Mouse (Mus musculus): Measurements from ENCODE around the gene Gm20075. TPM values are rescaled to one million over a fixed set of nuclear protein-coding genes. Genes with fewer than 3 reads are reported as not detected.
"Not testable (repeated sequence)": the region's sequence is repeated elsewhere in the genome, so short reads cannot be mapped to it uniquely, and the experiment has no call there.

Gene Gm20075
- polyA plus RNA-seq, 1 experiment from 2014 or later: 38.2 TPM

- H3K4me3 ChIP-seq (ENCODE audit: low read depth, low read length); DNase-seq (ENCODE audit: low spot score); H3K27me3 ChIP-seq (ENCODE audit: control insufficient read depth, insufficient read depth, low read length); H3K36me3 ChIP-seq (ENCODE audit: control insufficient read depth, insufficient read depth, low read length); H3K27ac ChIP-seq (ENCODE audit: low read depth, low read length); H3K9me3 ChIP-seq (ENCODE audit: control insufficient read depth, low read length); H3K9ac ChIP-seq (ENCODE audit: low read length); ATAC-seq (ENCODE audit: insufficient read depth, low FRiP score, low TSS enrichment); H3K4me1 ChIP-seq (ENCODE audit: control insufficient read depth, insufficient read depth, low read length); H3K4me2 ChIP-seq (ENCODE audit: low read depth): not testable (repeated sequence)
- 90% methylated on average over 1 of the region's 1 CpGs for WGBS
Measured at GRCm38 (mm10) chr13:96081754-96082153, 578 bp upstream of the Gm20075 start, which contains the start of gene Gm17190. Gene Gm17190, plus strand, starts transcription at chr13:96082054.

- H3K9ac ChIP-seq (ENCODE audit: low read length): no peak overlapping the region
- no peak overlapping the region for H3K4me3 ChIP-seq (ENCODE audit: low read depth, low read length)
- H3K4me2 ChIP-seq (ENCODE audit: low read depth): no peak overlapping the region
- no peak overlapping the region for H3K27ac ChIP-seq (ENCODE audit: low read depth, low read length)
- no peak for ATAC-seq (ENCODE audit: insufficient read depth, low FRiP score, low TSS enrichment)
- H3K4me1 ChIP-seq (ENCODE audit: control insufficient read depth, insufficient read depth, low read length): 0 out of 2 replicates have a peak, but pooled peaks cover 2% of the 10 kb centered on the region
- DNase-seq (ENCODE audit: low spot score): no peak
- no peaks in the 10 kb centered on the region for H3K27me3 ChIP-seq (ENCODE audit: control insufficient read depth, insufficient read depth, low read length)
- 73% methylated on average over 8 of the region's 8 CpGs for WGBS
- no peaks in the 10 kb centered on the region for H3K36me3 ChIP-seq (ENCODE audit: control insufficient read depth, insufficient read depth, low read length)
- no peaks in the 10 kb centered on the region for H3K9me3 ChIP-seq (ENCODE audit: control insufficient read depth, low read length)
Measured at GRCm38 (mm10) chr13:96073555-96073954, 7.6 kb downstream of the Gm20075 start.

GRCm38 (mm10) chr13:96052755-96053154 lies 28.4 kb downstream of the Gm20075 start:
- no peak overlapping the region for H3K4me2 ChIP-seq (ENCODE audit: low read depth)
- 93% methylated on average over 3 of the region's 3 CpGs for WGBS
- no peak overlapping the region for H3K4me3 ChIP-seq (ENCODE audit: low read depth, low read length)

GRCm38 (mm10) chr13:96045396-96045795 lies 35.8 kb downstream of the Gm20075 start:
- Histone ChIP-seq H3K4me1 (ENCODE audit: control insufficient read depth, insufficient read depth, low read length) (no peaks in the 10 kb centered on the region), H3K4me3 (ENCODE audit: low read depth, low read length) (no peak overlapping the region), H3K9me3 (ENCODE audit: control insufficient read depth, low read length) (no peaks in the 10 kb centered on the region), H3K27ac (ENCODE audit: low read depth, low read length) (no peak overlapping the region), H3K9ac (ENCODE audit: low read length) (no peak overlapping the region), H3K4me2 (ENCODE audit: low read depth) (no peak overlapping the region), H3K27me3 (ENCODE audit: control insufficient read depth, insufficient read depth, low read length) (no peaks in the 10 kb centered on the region), H3K36me3 (ENCODE audit: control insufficient read depth, insufficient read depth, low read length) (no peaks in the 10 kb centered on the region)
- no peak for ATAC-seq (ENCODE audit: insufficient read depth, low FRiP score, low TSS enrichment)
- WGBS: 67% methylated on average over 5 of the region's 5 CpGs
- no peak for DNase-seq (ENCODE audit: low spot score)

More at GRCm38 (mm10) chr13:96052755-96053154, 28.4 kb downstream of the Gm20075 start:
- no peak for ATAC-seq (ENCODE audit: insufficient read depth, low FRiP score, low TSS enrichment)
- Histone ChIP-seq H3K36me3 (ENCODE audit: control insufficient read depth, insufficient read depth, low read length) (no peaks in the 10 kb centered on the region), H3K9me3 (ENCODE audit: control insufficient read depth, low read length) (no peaks in the 10 kb centered on the region), H3K27ac (ENCODE audit: low read depth, low read length) (no peak overlapping the region), H3K9ac (ENCODE audit: low read length) (no peak overlapping the region), H3K4me1 (ENCODE audit: control insufficient read depth, insufficient read depth, low read length) (no peaks in the 10 kb centered on the region), H3K27me3 (ENCODE audit: control insufficient read depth, insufficient read depth, low read length) (no peaks in the 10 kb centered on the region)
- no peak for DNase-seq (ENCODE audit: low spot score)

DNA sequence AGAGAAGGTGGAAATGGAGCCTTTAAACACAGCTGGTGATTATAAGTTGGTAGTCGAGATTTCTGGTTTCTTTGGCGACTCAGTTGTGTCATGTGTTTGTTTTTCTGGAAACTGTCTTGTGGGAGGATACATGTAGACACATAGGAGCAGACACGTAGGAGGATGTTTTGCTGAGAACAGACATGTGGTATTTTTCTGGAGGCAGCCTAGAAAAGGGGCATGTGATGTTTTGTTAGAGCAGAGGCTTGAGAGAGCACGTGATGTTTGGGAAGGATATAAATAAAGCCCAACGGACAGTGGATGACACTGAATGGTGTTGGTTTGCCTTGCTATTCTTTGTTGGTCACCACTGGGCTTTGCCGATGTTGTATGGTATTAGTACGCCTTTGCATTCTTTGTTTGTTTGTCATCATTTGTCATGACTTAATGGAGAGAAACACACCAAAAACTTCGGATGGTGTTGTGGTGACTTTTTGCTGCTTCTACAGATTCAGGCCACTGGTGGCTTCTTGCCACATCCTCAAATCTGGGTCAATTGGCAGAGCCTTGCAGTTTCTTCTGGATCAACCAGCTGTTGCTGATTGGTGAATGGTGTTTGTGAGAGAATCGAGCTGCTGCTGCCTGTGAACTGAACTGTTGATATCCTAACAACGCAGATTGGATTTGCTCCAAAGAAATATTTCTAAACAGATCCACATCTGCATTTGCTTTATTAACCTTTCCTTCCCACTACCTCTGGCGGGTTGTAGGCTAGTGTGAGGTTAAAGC lies 40.7 kb downstream of the Gm20075 start:
- H3K36me3 ChIP-seq (ENCODE audit: control insufficient read depth, insufficient read depth, low read length): no peaks in the 10 kb centered on the region
- 84% methylated on average over 11 of the region's 11 CpGs for WGBS
- no peak for DNase-seq (ENCODE audit: low spot score)
- H3K4me3 ChIP-seq (ENCODE audit: low read depth, low read length): no peak overlapping the region
- H3K4me1 ChIP-seq (ENCODE audit: control insufficient read depth, insufficient read depth, low read length): no peaks in the 10 kb centered on the region
- ATAC-seq (ENCODE audit: insufficient read depth, low FRiP score, low TSS enrichment): no peak
- H3K4me2 ChIP-seq (ENCODE audit: low read depth): no peak overlapping the region
- no peaks in the 10 kb centered on the region for H3K9me3 ChIP-seq (ENCODE audit: control insufficient read depth, low read length)
- no peaks in the 10 kb centered on the region for H3K27me3 ChIP-seq (ENCODE audit: control insufficient read depth, insufficient read depth, low read length)
- H3K27ac ChIP-seq (ENCODE audit: low read depth, low read length): no peak overlapping the region
- H3K9ac ChIP-seq (ENCODE audit: low read length): no peak overlapping the region

GRCm38 (mm10) chr13:96039536-96039935 lies 41.6 kb downstream of the Gm20075 start:
- Histone ChIP-seq H3K9me3 (ENCODE audit: control insufficient read depth, low read length) (no peaks in the 10 kb centered on the region), H3K27me3 (ENCODE audit: control insufficient read depth, insufficient read depth, low read length) (no peaks in the 10 kb centered on the region), H3K4me3 (ENCODE audit: low read depth, low read length) (no peak overlapping the region), H3K27ac (ENCODE audit: low read depth, low read length) (no peak overlapping the region), H3K9ac (ENCODE audit: low read length) (no peak overlapping the region), H3K36me3 (ENCODE audit: control insufficient read depth, insufficient read depth, low read length) (no peaks in the 10 kb centered on the region), H3K4me1 (ENCODE audit: control insufficient read depth, insufficient read depth, low read length) (no peaks in the 10 kb centered on the region), H3K4me2 (ENCODE audit: low read depth) (no peak overlapping the region)
- ATAC-seq (ENCODE audit: insufficient read depth, low FRiP score, low TSS enrichment): no peak
- no peak for DNase-seq (ENCODE audit: low spot score)
- WGBS: 91% methylated on average over 1 of the region's 1 CpGs

DNA sequence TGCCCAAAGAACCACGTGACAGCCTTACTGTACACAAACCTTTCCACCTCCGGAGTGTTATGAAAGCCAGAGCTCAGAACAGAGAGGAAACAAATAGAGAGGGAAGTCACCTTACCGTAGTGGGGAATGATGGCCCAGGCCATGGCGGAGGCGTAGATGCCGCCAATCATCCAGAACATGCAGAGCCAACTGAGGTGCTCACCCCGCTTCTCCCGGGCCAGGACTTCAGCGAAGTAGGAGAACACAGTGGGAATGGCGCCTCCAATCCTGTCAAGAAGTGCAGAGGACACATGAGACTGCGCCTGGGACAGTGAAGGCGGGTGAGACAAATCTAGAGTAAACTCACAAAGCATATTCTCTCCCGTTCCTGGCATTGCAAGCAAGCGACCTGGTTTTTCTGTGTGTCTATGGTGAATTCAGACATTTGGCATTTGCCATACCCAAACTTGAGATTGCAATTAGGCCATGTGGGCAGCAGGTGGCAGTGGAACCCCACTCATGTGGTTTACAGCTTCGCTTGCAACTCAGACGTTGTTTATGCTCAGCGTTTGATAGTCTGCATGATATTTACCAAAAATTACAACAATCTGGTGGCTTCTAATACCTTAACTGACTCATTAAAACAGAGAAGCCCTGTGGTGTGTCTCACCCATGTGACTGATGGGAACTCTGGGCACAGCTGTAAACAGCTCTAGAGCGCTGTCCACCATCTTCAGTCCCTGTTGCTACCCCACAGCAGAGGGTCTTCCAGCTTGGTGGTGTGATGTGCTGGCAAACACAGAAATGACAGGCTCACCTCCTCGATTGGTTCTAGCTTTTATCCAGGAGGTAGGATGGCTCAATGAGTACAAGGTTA lies 50.6 kb downstream of the Gm20075 start:
- H3K4me1 ChIP-seq (ENCODE audit: control insufficient read depth, insufficient read depth, low read length): no peaks in the 10 kb centered on the region
- H3K27ac ChIP-seq (ENCODE audit: low read depth, low read length): no peak overlapping the region
- H3K9me3 ChIP-seq (ENCODE audit: control insufficient read depth, low read length): no peaks in the 10 kb centered on the region
- H3K27me3 ChIP-seq (ENCODE audit: control insufficient read depth, insufficient read depth, low read length): no peaks in the 10 kb centered on the region
- 69% methylated on average over 19 of the region's 19 CpGs for WGBS
- no peaks in the 10 kb centered on the region for H3K36me3 ChIP-seq (ENCODE audit: control insufficient read depth, insufficient read depth, low read length)
- ATAC-seq (ENCODE audit: insufficient read depth, low FRiP score, low TSS enrichment): peak; percentile 16; the same call in 1 of the 2 replicates
- peak; percentile 66 for DNase-seq (ENCODE audit: low spot score)
- no peak overlapping the region for H3K4me3 ChIP-seq (ENCODE audit: low read depth, low read length)
- no peak overlapping the region for H3K4me2 ChIP-seq (ENCODE audit: low read depth)
- H3K9ac ChIP-seq (ENCODE audit: low read length): no peak overlapping the region
